Mouse (Mus musculus) gastrocnemius, adult 18-20 months (tissue): ENCODE results near the gene Gm10057. TPM values are rescaled to one million over a fixed set of nuclear protein-coding genes. Genes with fewer than 3 reads are reported as not detected.
"Not testable (repeated sequence)": the region's sequence is repeated elsewhere in the genome, so short reads cannot be mapped to it uniquely, and the experiment has no call there.

Experiments
- DNase-seq: peaks from one replicate; pipeline ENCODE4 v3.0.0; 2021; ENCODE audit warnings: low spot score
- long read RNA-seq, 2 experiments: library from polyadenylated mRNA; stranded (forward); transcript quantifications; one replicate each; pipeline ENCODE4 v2.0.0; 2021
- total RNA-seq, 2 experiments: library from RNA; stranded (reverse); gene quantifications; 2 replicates each; pipeline ENCODE4 v1.2.3; 2021

The Gm10057 gene
- not detected for total RNA-seq
- long read RNA-seq, experiment 1, result 0 reads
- long read RNA-seq, experiment 2, result 0 reads

GRCm38 (mm10) chrX:154054939-154055338, at the start of gene Gm10057:
Gene Gm10057 (minus strand): TSS chrX:154055039.
- not testable (repeated sequence) for DNase-seq

GRCm38 (mm10) chrX:154033727-154034126, 21.1 kb downstream of the Gm10057 start, which contains the start of gene 4921511M17Rik:
Gene 4921511M17Rik (minus strand): TSS chrX:154033827.
- not testable (repeated sequence) for DNase-seq

- DNase-seq, result not testable (repeated sequence)
Measured at GRCm38 (mm10) chrX:154012540-154012939, 42.3 kb downstream of the Gm10057 start, which contains the start of gene Samt1. Gene Samt1 (minus strand): TSS chrX:154012640.

Other genes with a start within 250 kb of the Gm10057 start
- not detected for gene Spin2c, start 222.8 kb downstream of the Gm10057 start, total RNA-seq
- gene Samt1, start 42.4 kb downstream of the Gm10057 start, total RNA-seq, result not detected
- gene 4921511M17Rik, start 21.2 kb downstream of the Gm10057 start, total RNA-seq, result not detected
- gene Gm15140, start 65.6 kb upstream of the Gm10057 start, total RNA-seq, result not detected